Mouse (Mus musculus): ENCODE data around the gene Cntn2. TPM values are rescaled to one million over a fixed set of nuclear protein-coding genes. Genes with fewer than 3 reads are reported as not detected.

The Cntn2 gene
- polyA plus RNA-seq, 1 experiment, result 0.02 TPM

GRCm38 (mm10) chr1:132560907-132561700 is 18.0 kb upstream of the Cntn2 start:
- TF ChIP-seq FLI1 (IDR thresholded peaks at IDR 0.05; ENCODE audit: low read length) (no peak), GATA1 (IDR thresholded peaks at IDR 0.05; ENCODE audit: borderline replicate concordance, low read length) (no peak)
- Histone ChIP-seq H3K9me3 (no peaks in the 10 kb centered on the region), H3K4me1 (peaks cover 27% of the 10 kb centered on the region), H3K36me3 (replicated peaks; ENCODE audit: low read length) (no peaks in the 10 kb centered on the region), H3K27me3 (replicated peaks) (peaks cover 90% of the 10 kb centered on the region), H3K4me3 (replicated peaks) (no peak overlapping the region)

GRCm38 (mm10) chr1:132559045-132559444 is 16.0 kb upstream of the Cntn2 start:
- Histone ChIP-seq H3K4me3 (replicated peaks) (no peak overlapping the region), H3K4me1 (peaks cover 13% of the 10 kb centered on the region; the same call in 1 of the 2 replicates), H3K9me3 (no peaks in the 10 kb centered on the region), H3K27me3 (replicated peaks) (peaks cover 82% of the 10 kb centered on the region), H3K36me3 (replicated peaks; ENCODE audit: low read length) (no peaks in the 10 kb centered on the region)
- no peak for TF ChIP-seq FLI1 (IDR thresholded peaks at IDR 0.05; ENCODE audit: low read length)

- peaks cover 76% of the 10 kb centered on the region for H3K27me3 ChIP-seq (replicated peaks)
Measured at GRCm38 (mm10) chr1:132557901-132558631, 15.0 kb upstream of the Cntn2 start.

GRCm38 (mm10) chr1:132543789-132544188 is 733 bp upstream of the Cntn2 start:
- TF ChIP-seq GATA1 (IDR thresholded peaks at IDR 0.05; ENCODE audit: borderline replicate concordance, low read length) (no peak), FLI1 (IDR thresholded peaks at IDR 0.05; ENCODE audit: low read length) (no peak)
- Histone ChIP-seq H3K36me3 (replicated peaks; ENCODE audit: low read length) (no peaks in the 10 kb centered on the region), H3K9me3 (no peaks in the 10 kb centered on the region), H3K27me3 (replicated peaks) (peaks cover 83% of the 10 kb centered on the region), H3K4me3 (replicated peaks) (no peak overlapping the region), H3K4me1 (peaks cover 9% of the 10 kb centered on the region; the same call in 1 of the 2 replicates)

More at GRCm38 (mm10) chr1:132557901-132558631, 15.0 kb upstream of the Cntn2 start:
- Histone ChIP-seq H3K9me3 (no peaks in the 10 kb centered on the region), H3K4me1 (peaks cover 9% of the 10 kb centered on the region; the same call in 1 of the 2 replicates), H3K36me3 (replicated peaks; ENCODE audit: low read length) (no peaks in the 10 kb centered on the region), H3K4me3 (replicated peaks) (no peak overlapping the region)
- TF ChIP-seq GATA1 (IDR thresholded peaks at IDR 0.05; ENCODE audit: borderline replicate concordance, low read length), result no peak
- no peak for TF ChIP-seq FLI1 (IDR thresholded peaks at IDR 0.05; ENCODE audit: low read length)

GRCm38 (mm10) chr1:132541824-132542599 is 1.0 kb downstream of the Cntn2 start:
- Histone ChIP-seq H3K36me3 (replicated peaks; ENCODE audit: low read length) (no peaks in the 10 kb centered on the region), H3K27me3 (replicated peaks) (peaks cover 89% of the 10 kb centered on the region), H3K9me3 (no peaks in the 10 kb centered on the region), H3K4me1 (peaks cover 9% of the 10 kb centered on the region; the same call in 1 of the 2 replicates), H3K4me3 (replicated peaks) (no peak overlapping the region)
- TF ChIP-seq FLI1 (IDR thresholded peaks at IDR 0.05; ENCODE audit: low read length) (no peak), GATA1 (IDR thresholded peaks at IDR 0.05; ENCODE audit: borderline replicate concordance, low read length) (no peak)

GRCm38 (mm10) chr1:132541171-132541823 is 1.8 kb downstream of the Cntn2 start:
- no peak overlapping the region for H3K4me3 ChIP-seq (replicated peaks)
- no peak for TF ChIP-seq GATA1 (IDR thresholded peaks at IDR 0.05; ENCODE audit: borderline replicate concordance, low read length)
- TF ChIP-seq FLI1 (IDR thresholded peaks at IDR 0.05; ENCODE audit: low read length), result no peak
- no peaks in the 10 kb centered on the region for H3K36me3 ChIP-seq (replicated peaks; ENCODE audit: low read length)
- H3K4me1 ChIP-seq, result peaks cover 9% of the 10 kb centered on the region; the same call in 1 of the 2 replicates
- H3K27me3 ChIP-seq (replicated peaks), result peaks cover 95% of the 10 kb centered on the region
- no peaks in the 10 kb centered on the region for H3K9me3 ChIP-seq

GRCm38 (mm10) chr1:132540701-132541100 is 2.4 kb downstream of the Cntn2 start:
- no peak overlapping the region for H3K4me3 ChIP-seq (replicated peaks)
- H3K4me1 ChIP-seq, result peaks cover 9% of the 10 kb centered on the region; the same call in 1 of the 2 replicates
- TF ChIP-seq GATA1 (IDR thresholded peaks at IDR 0.05; ENCODE audit: borderline replicate concordance, low read length), result no peak
- TF ChIP-seq FLI1 (IDR thresholded peaks at IDR 0.05; ENCODE audit: low read length), result no peak
- no peaks in the 10 kb centered on the region for H3K9me3 ChIP-seq
- no peaks in the 10 kb centered on the region for H3K36me3 ChIP-seq (replicated peaks; ENCODE audit: low read length)
- peaks cover 93% of the 10 kb centered on the region for H3K27me3 ChIP-seq (replicated peaks)

- no peak overlapping the region for H3K4me3 ChIP-seq (replicated peaks)
- peaks cover 95% of the 10 kb centered on the region for H3K27me3 ChIP-seq (replicated peaks)
- peaks cover 9% of the 10 kb centered on the region; the same call in 1 of the 2 replicates for H3K4me1 ChIP-seq
- no peaks in the 10 kb centered on the region for H3K36me3 ChIP-seq (replicated peaks; ENCODE audit: low read length)
- TF ChIP-seq GATA1 (IDR thresholded peaks at IDR 0.05; ENCODE audit: borderline replicate concordance, low read length), result no peak
- no peak for TF ChIP-seq FLI1 (IDR thresholded peaks at IDR 0.05; ENCODE audit: low read length)
- no peaks in the 10 kb centered on the region for H3K9me3 ChIP-seq
Measured at GRCm38 (mm10) chr1:132537736-132538135, 5.3 kb downstream of the Cntn2 start.

GRCm38 (mm10) chr1:132536416-132536815 is 6.6 kb downstream of the Cntn2 start:
- Histone ChIP-seq H3K36me3 (replicated peaks; ENCODE audit: low read length) (no peaks in the 10 kb centered on the region), H3K4me3 (replicated peaks) (no peak overlapping the region), H3K4me1 (peaks cover 8% of the 10 kb centered on the region; the same call in 1 of the 2 replicates), H3K27me3 (replicated peaks) (peaks cover 94% of the 10 kb centered on the region), H3K9me3 (no peaks in the 10 kb centered on the region)
- no peak for TF ChIP-seq GATA1 (IDR thresholded peaks at IDR 0.05; ENCODE audit: borderline replicate concordance, low read length)
- no peak for TF ChIP-seq FLI1 (IDR thresholded peaks at IDR 0.05; ENCODE audit: low read length)
